Mouse (Mus musculus) liver, embryonic 12.5 days (tissue): ENCODE results near the gene Rad9b. TPM values are rescaled to one million over a fixed set of nuclear protein-coding genes. Genes with fewer than 3 reads are reported as not detected.

Experiments used
- polyA plus RNA-seq: library from polyadenylated mRNA; unstranded; fragments of >200 nt; fragmentation: Nextera tagmentation; extraction: Ambion mirVana; gene quantifications from 2 replicates; pipeline ENCODE4 v1.2.1, GENCODE M21; 2016

The Rad9b gene
- polyA plus RNA-seq, 1 experiment from 2014 or later = 6.1 TPM

Other genes with a start within 250 kb of the Rad9b start
- not detected in 2 replicates for gene Ccdc63, start 213.4 kb downstream of the Rad9b start, polyA plus RNA-seq
- 228 and 229 TPM in 2 replicates for gene Ppp1cc, start 196.0 kb downstream of the Rad9b start, polyA plus RNA-seq
- 1.8 and 2.1 TPM in 2 replicates for gene Hvcn1, start 147.4 kb downstream of the Rad9b start, polyA plus RNA-seq
- 1.2 and 1.7 TPM in 2 replicates for gene Tctn1, start 89.8 kb downstream of the Rad9b start, polyA plus RNA-seq
- 6.1 and 6.8 TPM in 2 replicates for gene Pptc7, start 69.9 kb downstream of the Rad9b start, polyA plus RNA-seq
- 133 and 137 TPM in 2 replicates for gene Vps29, start 136 bp upstream of the Rad9b start, polyA plus RNA-seq
- gene Gpn3, start 17.6 kb upstream of the Rad9b start, polyA plus RNA-seq = 80.3 and 85.1 TPM in 2 replicates
- 29.6 and 31.6 TPM in 2 replicates for gene Fam216a, start 18.1 kb upstream of the Rad9b start, polyA plus RNA-seq
- gene Arpc3, start 37.6 kb upstream of the Rad9b start, polyA plus RNA-seq = 101 and 103 TPM in 2 replicates
- gene Anapc7, start 67.5 kb upstream of the Rad9b start, polyA plus RNA-seq = 23.3 and 23.9 TPM in 2 replicates
- gene Atp2a2, start 148.0 kb upstream of the Rad9b start, polyA plus RNA-seq = 44.2 and 45.7 TPM in 2 replicates